Mouse (Mus musculus): ENCODE data around the gene Trmt44. TPM values are rescaled to one million over a fixed set of nuclear protein-coding genes. Genes with fewer than 3 reads are reported as not detected.

The Trmt44 gene
- polyA plus RNA-seq, 1 experiment from 2014 or later: 7.8 TPM

DNA sequence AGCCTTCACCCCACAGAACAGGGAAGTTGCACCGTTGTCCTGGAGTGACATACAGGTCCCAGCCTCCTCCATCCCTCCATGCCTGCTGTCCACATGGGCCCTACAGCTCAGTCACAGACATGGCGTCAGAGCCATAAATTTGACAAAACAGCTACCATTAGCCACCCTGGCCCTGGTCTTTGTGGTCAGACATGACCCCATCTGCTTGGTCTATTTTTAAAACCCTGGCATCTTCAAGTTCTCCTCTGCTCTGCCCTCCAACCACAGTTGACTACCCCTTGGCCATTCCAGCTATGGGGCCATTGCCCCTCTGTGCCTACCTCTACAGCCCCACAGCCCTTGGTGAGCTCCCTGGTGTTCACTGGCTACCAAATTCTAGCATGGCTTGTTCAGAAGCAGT is 35.1 kb upstream of the Trmt44 start:
- ATAC-seq (ENCODE audit: low FRiP score) (peak; percentile 17; the same call in 1 of the 2 replicates), DNase-seq (ENCODE audit: low spot score) (no peak)
- Histone ChIP-seq H3K4me3 (ENCODE audit: low read depth, low read length) (no peak overlapping the region), H3K4me1 (replicated peaks; ENCODE audit: control insufficient read depth, insufficient read depth, low read length) (peaks cover 12% of the 10 kb centered on the region; the same call in 1 of the 2 replicates), H3K4me2 (replicated peaks; ENCODE audit: low read depth, low read length) (no peak overlapping the region), H3K27me3 (ENCODE audit: control insufficient read depth, insufficient read depth, low read length) (no peaks in the 10 kb centered on the region), H3K36me3 (ENCODE audit: control insufficient read depth, insufficient read depth, low read length) (no peaks in the 10 kb centered on the region), H3K9me3 (ENCODE audit: control insufficient read depth, low read length) (no peaks in the 10 kb centered on the region), H3K27ac (ENCODE audit: low read depth, low read length) (peak overlapping the region; percentile 39; the same call in 1 of the 2 replicates), H3K9ac (ENCODE audit: low read depth, low read length) (no peak overlapping the region)
- WGBS: 61% methylated on average over 2 of the region's 2 CpGs

DNA sequence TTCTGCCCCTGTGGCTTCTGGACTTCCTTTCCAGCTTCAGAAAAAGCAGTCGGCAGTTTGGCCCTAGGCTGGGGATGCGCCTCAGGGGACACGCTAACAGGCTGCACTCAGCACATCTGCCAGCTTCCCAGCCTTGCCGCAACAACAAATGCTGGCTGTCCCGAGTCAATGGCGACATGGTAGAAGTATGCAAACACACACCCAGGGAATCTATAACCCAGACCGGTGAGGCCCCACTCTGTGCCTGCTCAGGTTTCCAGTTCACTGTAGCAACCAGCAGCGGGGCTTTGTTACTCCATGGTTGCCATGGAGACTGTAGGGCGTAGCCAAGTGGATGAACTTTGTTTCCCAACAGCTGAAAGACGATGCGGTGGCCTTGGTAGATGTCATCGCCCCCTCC is 34.5 kb upstream of the Trmt44 start:
- H3K9me3 ChIP-seq (ENCODE audit: control insufficient read depth, low read length): no peaks in the 10 kb centered on the region
- peak; percentile 79 for ATAC-seq (ENCODE audit: low FRiP score)
- peak overlapping the region; percentile 39; the same call in 1 of the 2 replicates for H3K27ac ChIP-seq (ENCODE audit: low read depth, low read length)
- no peaks in the 10 kb centered on the region for H3K27me3 ChIP-seq (ENCODE audit: control insufficient read depth, insufficient read depth, low read length)
- peak; percentile 76 for DNase-seq (ENCODE audit: low spot score)
- H3K36me3 ChIP-seq (ENCODE audit: control insufficient read depth, insufficient read depth, low read length): no peaks in the 10 kb centered on the region
- 6% methylated on average over 12 of the region's 12 CpGs for WGBS
- H3K4me1 ChIP-seq (replicated peaks; ENCODE audit: control insufficient read depth, insufficient read depth, low read length): peaks cover 12% of the 10 kb centered on the region; the same call in 1 of the 2 replicates
- no peak overlapping the region for H3K4me2 ChIP-seq (replicated peaks; ENCODE audit: low read depth, low read length)
- H3K9ac ChIP-seq (ENCODE audit: low read depth, low read length): no peak overlapping the region
- H3K4me3 ChIP-seq (ENCODE audit: low read depth, low read length): no peak overlapping the region

DNA sequence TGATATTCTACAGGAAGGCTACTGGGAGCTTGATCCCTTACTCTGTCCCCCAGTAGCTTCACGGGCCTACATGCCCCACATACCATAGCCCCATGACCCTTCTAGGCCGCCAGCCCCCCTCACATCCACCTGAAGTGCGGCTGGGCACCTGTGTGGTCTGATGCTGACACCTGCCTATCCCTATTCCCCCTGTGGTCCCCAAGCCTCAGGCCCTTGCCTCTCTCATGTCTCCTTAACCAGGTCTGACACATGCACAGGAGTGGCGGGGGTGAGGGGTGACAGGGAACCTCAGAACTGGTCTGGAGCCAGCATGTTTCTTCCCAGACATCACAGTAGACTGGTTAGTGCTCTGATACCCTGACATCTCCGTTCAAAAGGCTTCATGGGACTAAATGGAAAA is 33.7 kb upstream of the Trmt44 start:
- Histone ChIP-seq H3K9me3 (ENCODE audit: control insufficient read depth, low read length) (no peaks in the 10 kb centered on the region), H3K27ac (ENCODE audit: low read depth, low read length) (0 out of 2 replicates have a peak overlapping the region, but pooled peaks have one; percentile 25), H3K4me3 (ENCODE audit: low read depth, low read length) (no peak overlapping the region), H3K9ac (ENCODE audit: low read depth, low read length) (no peak overlapping the region), H3K36me3 (ENCODE audit: control insufficient read depth, insufficient read depth, low read length) (no peaks in the 10 kb centered on the region), H3K27me3 (ENCODE audit: control insufficient read depth, insufficient read depth, low read length) (no peaks in the 10 kb centered on the region), H3K4me2 (replicated peaks; ENCODE audit: low read depth, low read length) (no peak overlapping the region), H3K4me1 (replicated peaks; ENCODE audit: control insufficient read depth, insufficient read depth, low read length) (peaks cover 12% of the 10 kb centered on the region; the same call in 1 of the 2 replicates)
- no peak for ATAC-seq (ENCODE audit: low FRiP score)
- WGBS: 78% methylated on average over 5 of the region's 5 CpGs
- no peak for DNase-seq (ENCODE audit: low spot score)

DNA sequence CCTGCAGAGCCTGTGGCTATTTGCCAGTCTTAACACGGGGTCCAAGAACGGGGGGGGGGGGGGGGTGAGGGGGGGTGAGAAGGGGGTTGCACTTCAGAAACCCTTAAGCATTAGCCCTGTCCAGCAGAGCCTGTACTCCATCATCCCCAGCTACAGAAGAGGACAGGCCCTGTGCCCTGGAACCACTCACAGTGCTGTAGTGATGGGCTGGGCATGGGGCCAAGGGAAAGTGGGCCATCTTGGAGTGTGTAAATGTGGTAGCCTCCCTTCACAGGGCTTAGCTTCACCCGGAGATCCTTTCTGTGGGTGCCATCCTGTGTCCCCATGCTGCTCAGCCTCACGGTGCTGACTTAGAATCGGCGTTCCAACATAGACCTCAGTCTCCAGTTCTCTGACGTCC is 32.9 kb upstream of the Trmt44 start:
- ATAC-seq (ENCODE audit: low FRiP score) (no peak), DNase-seq (ENCODE audit: low spot score) (no peak)
- no peak overlapping the region for H3K9ac ChIP-seq (ENCODE audit: low read depth, low read length)
- no peaks in the 10 kb centered on the region for H3K36me3 ChIP-seq (ENCODE audit: control insufficient read depth, insufficient read depth, low read length)
- H3K27me3 ChIP-seq (ENCODE audit: control insufficient read depth, insufficient read depth, low read length): no peaks in the 10 kb centered on the region
- no peak overlapping the region for H3K27ac ChIP-seq (ENCODE audit: low read depth, low read length)
- WGBS: 94% methylated on average over 6 of the region's 7 CpGs
- no peak overlapping the region for H3K4me3 ChIP-seq (ENCODE audit: low read depth, low read length)
- H3K9me3 ChIP-seq (ENCODE audit: control insufficient read depth, low read length): no peaks in the 10 kb centered on the region
- peaks cover 12% of the 10 kb centered on the region; the same call in 1 of the 2 replicates for H3K4me1 ChIP-seq (replicated peaks; ENCODE audit: control insufficient read depth, insufficient read depth, low read length)
- H3K4me2 ChIP-seq (replicated peaks; ENCODE audit: low read depth, low read length): no peak overlapping the region

DNA sequence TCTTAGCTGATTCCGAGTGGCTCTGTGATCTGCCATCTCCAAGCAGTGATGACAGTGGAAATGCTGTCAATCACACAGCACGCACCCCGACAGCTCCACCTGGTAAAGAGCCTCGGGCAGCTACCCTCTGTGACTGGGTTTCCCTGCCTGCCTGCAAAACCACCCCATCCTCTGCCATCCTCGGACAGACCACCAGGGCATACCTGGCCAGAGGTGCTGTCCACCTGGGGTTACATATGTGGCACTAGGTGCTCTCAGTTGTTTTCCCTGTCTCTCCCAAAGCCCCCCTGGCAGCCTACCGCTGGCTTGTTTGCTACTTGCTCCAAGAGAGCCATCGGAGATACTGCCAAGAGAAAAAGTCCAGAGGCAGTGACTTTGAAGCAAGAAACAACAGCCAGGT is 31.9 kb upstream of the Trmt44 start:
- Histone ChIP-seq H3K9me3 (ENCODE audit: control insufficient read depth, low read length) (no peaks in the 10 kb centered on the region), H3K4me2 (replicated peaks; ENCODE audit: low read depth, low read length) (no peak overlapping the region), H3K27me3 (ENCODE audit: control insufficient read depth, insufficient read depth, low read length) (no peaks in the 10 kb centered on the region), H3K4me3 (ENCODE audit: low read depth, low read length) (no peak overlapping the region), H3K4me1 (replicated peaks; ENCODE audit: control insufficient read depth, insufficient read depth, low read length) (peaks cover 12% of the 10 kb centered on the region; the same call in 1 of the 2 replicates), H3K27ac (ENCODE audit: low read depth, low read length) (no peak overlapping the region), H3K9ac (ENCODE audit: low read depth, low read length) (no peak overlapping the region), H3K36me3 (ENCODE audit: control insufficient read depth, insufficient read depth, low read length) (no peaks in the 10 kb centered on the region)
- 85% methylated on average over 7 of the region's 7 CpGs for WGBS
- ATAC-seq (ENCODE audit: low FRiP score): no peak
- no peak for DNase-seq (ENCODE audit: low spot score)

DNA sequence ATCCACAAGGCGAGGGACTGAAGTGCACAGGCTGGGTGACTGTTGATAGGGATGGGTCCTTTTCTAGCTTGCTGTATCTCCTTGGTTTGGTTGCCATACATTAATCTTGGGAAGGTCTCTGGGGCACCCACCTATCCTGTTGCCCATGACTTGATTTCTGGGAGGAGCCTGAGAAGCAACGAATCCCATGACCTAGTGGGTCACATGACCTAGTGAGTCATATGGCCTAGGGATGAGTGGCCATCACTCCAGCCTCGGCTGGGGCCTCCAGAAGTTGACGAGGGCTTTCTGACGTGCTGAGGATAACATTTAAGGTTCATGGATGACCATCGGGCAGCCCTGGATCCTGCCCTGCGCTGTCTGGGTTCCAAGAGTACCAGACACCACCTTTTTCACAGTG is 30.5 kb upstream of the Trmt44 start:
- Histone ChIP-seq H3K4me1 (replicated peaks; ENCODE audit: control insufficient read depth, insufficient read depth, low read length) (peaks cover 12% of the 10 kb centered on the region; the same call in 1 of the 2 replicates), H3K9ac (ENCODE audit: low read depth, low read length) (no peak overlapping the region), H3K4me2 (replicated peaks; ENCODE audit: low read depth, low read length) (no peak overlapping the region), H3K9me3 (ENCODE audit: control insufficient read depth, low read length) (no peaks in the 10 kb centered on the region), H3K27ac (ENCODE audit: low read depth, low read length) (no peak overlapping the region), H3K4me3 (ENCODE audit: low read depth, low read length) (no peak overlapping the region), H3K27me3 (ENCODE audit: control insufficient read depth, insufficient read depth, low read length) (no peaks in the 10 kb centered on the region), H3K36me3 (ENCODE audit: control insufficient read depth, insufficient read depth, low read length) (no peaks in the 10 kb centered on the region)
- DNase-seq (ENCODE audit: low spot score): no peak
- ATAC-seq (ENCODE audit: low FRiP score): no peak
- WGBS: 83% methylated on average over 7 of the region's 7 CpGs

DNA sequence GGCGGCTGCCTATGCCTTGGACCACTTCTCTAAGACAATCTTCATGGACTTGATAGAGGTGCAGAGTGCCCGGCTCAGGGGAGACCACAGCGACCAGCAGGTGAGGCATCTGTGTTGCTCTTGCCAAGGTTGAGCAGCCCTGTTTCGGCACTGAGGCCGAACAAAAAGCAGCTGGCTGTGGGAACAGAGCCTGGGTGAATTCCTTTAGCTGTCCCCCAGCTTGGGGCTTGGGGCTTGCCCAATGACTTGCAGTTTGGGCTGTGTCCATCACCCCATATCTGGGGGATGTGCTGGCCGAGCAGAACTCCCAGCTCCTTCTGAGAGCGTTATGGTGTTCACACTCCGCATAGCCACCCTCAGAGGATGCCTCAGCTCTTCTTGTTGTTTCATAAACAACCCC is 26.7 kb upstream of the Trmt44 start:
- Histone ChIP-seq H3K27ac (ENCODE audit: low read depth, low read length) (no peak overlapping the region), H3K9ac (ENCODE audit: low read depth, low read length) (no peak overlapping the region), H3K36me3 (ENCODE audit: control insufficient read depth, insufficient read depth, low read length) (no peaks in the 10 kb centered on the region), H3K4me1 (replicated peaks; ENCODE audit: control insufficient read depth, insufficient read depth, low read length) (no peaks in the 10 kb centered on the region), H3K4me3 (ENCODE audit: low read depth, low read length) (no peak overlapping the region), H3K4me2 (replicated peaks; ENCODE audit: low read depth, low read length) (no peak overlapping the region), H3K27me3 (ENCODE audit: control insufficient read depth, insufficient read depth, low read length) (no peaks in the 10 kb centered on the region), H3K9me3 (ENCODE audit: control insufficient read depth, low read length) (no peaks in the 10 kb centered on the region)
- DNase-seq (ENCODE audit: low spot score): no peak
- no peak for ATAC-seq (ENCODE audit: low FRiP score)
- WGBS: 91% methylated on average over 8 of the region's 8 CpGs

DNA sequence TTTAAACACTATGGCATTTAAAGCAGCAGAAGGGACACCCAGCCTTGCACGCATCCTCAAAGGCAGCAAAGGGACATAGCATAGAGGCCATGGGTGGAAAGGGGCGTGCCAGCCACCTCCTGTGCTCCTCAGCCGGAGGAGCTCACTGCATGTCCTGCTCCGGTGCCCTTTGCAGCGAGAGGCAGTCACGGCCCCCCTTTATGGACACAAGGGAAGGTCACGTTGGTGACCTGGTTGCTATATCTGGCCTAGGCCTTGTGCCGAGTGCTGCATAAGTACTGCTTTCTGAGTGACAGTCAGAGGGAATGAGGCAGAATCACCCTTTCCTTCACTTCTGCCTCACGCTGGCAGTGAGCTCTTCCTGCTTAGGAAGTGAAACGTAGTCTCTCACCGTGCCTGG is 25.4 kb upstream of the Trmt44 start:
- Histone ChIP-seq H3K4me1 (replicated peaks; ENCODE audit: control insufficient read depth, insufficient read depth, low read length) (no peaks in the 10 kb centered on the region), H3K27ac (ENCODE audit: low read depth, low read length) (no peak overlapping the region), H3K9ac (ENCODE audit: low read depth, low read length) (no peak overlapping the region), H3K9me3 (ENCODE audit: control insufficient read depth, low read length) (no peaks in the 10 kb centered on the region), H3K36me3 (ENCODE audit: control insufficient read depth, insufficient read depth, low read length) (no peaks in the 10 kb centered on the region), H3K27me3 (ENCODE audit: control insufficient read depth, insufficient read depth, low read length) (no peaks in the 10 kb centered on the region), H3K4me3 (ENCODE audit: low read depth, low read length) (no peak overlapping the region), H3K4me2 (replicated peaks; ENCODE audit: low read depth, low read length) (no peak overlapping the region)
- DNase-seq (ENCODE audit: low spot score) (no peak), ATAC-seq (ENCODE audit: low FRiP score) (no peak)
- WGBS: 74% methylated on average over 11 of the region's 11 CpGs
